Mouse (Mus musculus) G1E-ER4 (cell line): Measurements from ENCODE around the gene Olfr1218. TPM values are rescaled to one million over a fixed set of nuclear protein-coding genes. Genes with fewer than 3 reads are reported as not detected.

Experiments used
- GATA1 ChIP-seq: IDR thresholded peaks from one replicate; pipeline ENCODE4 v1.8.0; 2012; ENCODE audit warnings: low read length, inconsistent platforms
- polyA plus RNA-seq: library from polyadenylated mRNA; stranded (reverse); fragments of >175 nt; gene quantifications from 2 replicates; pipeline ENCODE4 v1.2.3, GENCODE M21; 2012

Olfr1218 gene
- polyA plus RNA-seq, result not detected in 2 replicates

DNA sequence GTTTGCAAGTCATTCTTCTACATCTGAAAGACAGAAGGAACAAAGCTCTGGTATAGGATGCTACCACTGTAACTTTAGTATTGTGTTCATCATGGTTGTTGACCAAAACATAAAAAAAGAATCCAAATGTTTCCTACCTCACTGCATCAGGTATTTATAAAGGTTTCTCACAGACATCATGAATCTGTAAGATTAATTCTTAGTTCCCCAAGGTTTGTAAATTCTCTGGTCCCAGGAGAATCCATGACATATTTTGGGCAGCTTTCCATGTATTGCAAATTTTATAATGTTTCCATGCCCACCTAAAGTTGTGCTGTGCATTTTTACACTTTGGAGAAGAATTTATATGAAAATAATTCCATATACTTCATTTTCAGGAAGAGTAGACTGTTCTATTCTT is at the start of gene Olfr1218:
Gene Olfr1218 (minus strand): TSS at position 101 of the 400 bp plus-strand sequence.
- TF ChIP-seq GATA1, result no peak

DNA sequence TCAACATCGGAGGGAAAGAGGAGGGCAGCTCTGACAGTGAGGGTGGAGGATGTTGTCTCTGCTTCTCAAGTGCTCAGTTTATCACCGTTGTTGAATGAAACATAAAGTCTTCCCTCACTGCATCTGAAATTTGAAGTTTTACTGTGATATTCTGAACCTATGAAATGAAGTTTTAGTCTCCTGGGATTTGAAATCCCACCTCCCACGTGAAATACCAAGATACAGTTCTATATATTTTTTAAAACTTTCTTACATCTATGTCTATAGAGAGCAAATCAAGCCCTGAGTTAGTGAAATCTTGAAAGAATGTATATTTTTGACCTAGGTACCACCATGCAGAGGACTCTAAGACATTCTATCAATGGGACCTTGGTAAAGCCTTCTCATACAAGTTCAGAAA is 45.7 kb upstream of the Olfr1218 start, which contains the start of gene Olfr1220:
Gene Olfr1220 (minus strand): TSS at position 101 of the 400 bp plus-strand sequence.
- TF ChIP-seq GATA1, result no peak

DNA sequence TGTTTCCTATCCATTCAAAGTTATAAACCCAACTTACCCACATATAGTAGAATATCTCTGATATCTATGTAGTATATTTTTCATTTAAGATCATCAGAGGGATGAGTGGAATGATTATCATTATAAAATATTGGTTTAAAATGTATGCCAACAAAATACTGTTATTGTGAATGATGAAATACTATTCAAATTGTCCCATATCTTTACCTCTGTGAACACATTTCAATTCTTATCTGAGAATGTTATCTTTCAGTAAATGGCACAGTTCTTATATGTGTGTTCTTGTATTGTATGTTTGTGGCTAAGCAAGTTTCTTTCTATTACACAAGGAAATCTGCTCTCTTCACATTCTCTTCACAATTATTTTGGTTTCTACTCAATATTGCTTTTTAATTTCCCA is 44.7 kb upstream of the Olfr1218 start:
- no peak for TF ChIP-seq GATA1

DNA sequence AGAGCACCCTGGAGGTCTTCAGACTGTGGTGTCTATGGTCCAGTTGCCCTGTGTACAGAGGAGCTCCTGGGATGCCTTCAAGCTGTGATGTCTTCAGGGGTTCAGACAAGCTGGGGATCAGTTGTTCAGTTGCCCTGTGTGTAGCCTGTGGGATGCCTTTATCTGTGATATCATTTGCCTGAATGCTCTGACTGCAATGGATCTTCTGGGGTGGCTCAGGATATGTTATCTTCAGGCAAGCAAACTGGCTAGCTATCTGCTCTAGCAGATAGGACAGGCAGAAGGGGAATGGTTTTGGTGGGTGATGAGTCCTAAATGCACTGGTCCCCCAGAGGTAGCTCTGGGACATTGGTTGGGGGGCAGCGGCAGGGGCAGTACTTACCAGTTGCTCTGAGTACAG is 32.9 kb upstream of the Olfr1218 start:
- TF ChIP-seq GATA1, result no peak

DNA sequence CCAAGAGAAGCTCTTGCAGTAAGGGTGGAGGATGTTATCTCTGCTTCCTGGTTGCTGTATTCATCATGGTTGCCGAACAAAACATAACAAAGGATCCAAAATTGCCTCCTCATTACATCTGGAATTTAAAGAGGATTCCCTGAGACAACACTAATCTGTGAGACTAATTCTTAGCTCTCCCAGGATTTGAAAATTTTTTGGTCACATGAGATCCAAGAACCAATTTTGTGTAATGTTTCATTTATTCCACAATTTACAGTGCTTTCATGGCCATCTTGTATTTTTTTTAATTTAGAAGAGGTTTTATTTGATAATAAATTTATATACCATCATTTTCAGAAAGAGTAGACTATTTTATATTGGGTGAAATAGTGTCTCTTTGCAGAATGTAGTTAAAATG is 22.4 kb upstream of the Olfr1218 start, which contains the start of gene Olfr1219:
Gene Olfr1219 (minus strand): TSS at position 101 of the 400 bp plus-strand sequence.
- TF ChIP-seq GATA1, result no peak

DNA sequence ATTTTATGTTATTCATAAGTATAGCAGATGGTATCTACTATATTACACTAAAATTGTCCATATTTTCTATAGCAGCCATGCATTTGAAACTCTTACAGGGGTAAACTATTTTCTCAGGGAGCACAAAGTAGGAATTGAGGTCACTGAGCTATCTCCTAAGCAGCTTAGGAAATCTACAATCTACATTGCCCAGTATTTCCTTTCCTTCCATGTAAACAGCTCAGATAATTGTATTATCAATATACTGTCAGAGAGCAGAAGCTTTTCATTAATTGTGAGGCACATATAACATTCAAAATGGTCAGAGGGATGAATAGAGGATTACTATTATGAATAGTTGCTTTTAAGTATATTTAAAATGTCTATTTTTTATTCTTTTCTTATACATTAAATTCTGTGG is 20.5 kb upstream of the Olfr1218 start:
- no peak for TF ChIP-seq GATA1

DNA sequence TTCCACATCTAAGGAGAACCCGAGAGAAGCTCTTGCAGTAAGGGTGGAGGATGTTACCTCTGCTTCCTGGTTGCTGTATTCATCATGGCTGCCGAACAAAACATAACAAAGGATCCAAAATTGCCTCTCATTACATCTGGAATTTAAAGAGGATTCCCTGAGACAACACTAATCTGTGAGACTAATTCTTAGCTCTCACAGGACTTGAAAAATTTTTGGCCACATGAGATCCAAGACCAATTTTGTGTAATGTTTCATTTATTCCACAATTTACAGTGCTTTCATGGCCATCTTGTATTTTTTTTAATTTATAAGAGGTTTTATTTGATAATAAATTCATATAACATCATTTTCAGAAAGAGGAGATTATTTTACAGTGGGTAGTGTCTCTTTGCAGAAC is 29.0 kb downstream of the Olfr1218 start, which contains the start of gene Olfr1217:
Gene Olfr1217 (minus strand): TSS at position 101 of the 400 bp plus-strand sequence.
- TF ChIP-seq GATA1, result no peak

DNA sequence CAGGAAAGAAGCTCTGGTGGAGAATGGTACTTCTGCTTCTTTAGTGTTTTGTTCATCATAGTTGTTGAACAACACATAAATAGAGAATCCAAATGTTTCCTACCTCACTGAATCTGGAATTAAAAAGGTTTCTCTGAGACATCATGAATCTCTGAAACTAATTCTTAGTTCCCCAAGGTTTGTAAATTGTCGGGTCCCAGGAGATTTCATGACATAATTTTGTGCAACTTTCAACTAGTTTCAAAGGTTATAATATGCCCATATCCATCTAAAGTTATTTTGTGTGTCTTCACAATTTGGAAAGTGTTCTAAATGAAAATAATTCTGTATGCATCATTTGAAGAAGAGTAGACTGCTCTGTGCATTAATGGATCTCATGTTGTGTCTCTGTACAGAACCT is 42.7 kb downstream of the Olfr1218 start, which contains the start of gene Olfr1216:
Gene Olfr1216 (minus strand): TSS at position 101 of the 400 bp plus-strand sequence.
- TF ChIP-seq GATA1, result no peak

DNA sequence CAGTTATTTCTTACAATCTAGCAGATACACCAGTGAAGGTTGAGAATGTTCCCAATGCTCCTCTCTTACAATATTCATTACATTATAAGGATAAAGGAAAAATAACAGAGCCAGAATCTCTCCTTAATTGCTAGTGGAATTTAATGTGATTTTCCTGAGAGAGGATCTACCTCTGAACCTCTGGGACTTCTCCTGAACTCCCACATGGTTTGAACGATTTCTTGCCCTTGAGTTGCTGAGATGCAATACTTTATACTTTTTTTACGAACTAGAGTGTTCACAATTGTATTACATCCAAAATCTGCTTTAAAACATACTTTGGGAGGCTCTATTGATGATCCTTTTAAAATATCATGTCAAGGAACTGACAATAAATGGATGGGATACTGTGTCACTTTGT is 54.1 kb downstream of the Olfr1218 start, which contains the start of gene Olfr1215:
Gene Olfr1215 (minus strand): TSS at position 101 of the 400 bp plus-strand sequence.
- no peak for TF ChIP-seq GATA1

Other genes starting within 250 kb of the Olfr1218 start
- not detected in 2 replicates for gene Olfr1202, start 246.7 kb downstream of the Olfr1218 start, polyA plus RNA-seq
- gene Olfr1205, start 231.4 kb downstream of the Olfr1218 start, polyA plus RNA-seq, result not detected in 2 replicates
- gene Olfr1204, start 211.9 kb downstream of the Olfr1218 start, polyA plus RNA-seq, result not detected in 2 replicates
- not detected in 2 replicates for gene Olfr1206, start 198.0 kb downstream of the Olfr1218 start, polyA plus RNA-seq
- gene Olfr1208, start 158.9 kb downstream of the Olfr1218 start, polyA plus RNA-seq, result not detected in 2 replicates
- gene Olfr1209, start 146.0 kb downstream of the Olfr1218 start, polyA plus RNA-seq, result not detected in 2 replicates
- gene Olfr1211, start 123.1 kb downstream of the Olfr1218 start, polyA plus RNA-seq, result not detected in 2 replicates
- gene Olfr1212, start 107.2 kb downstream of the Olfr1218 start, polyA plus RNA-seq, result not detected in 2 replicates
- not detected in 2 replicates for gene Gm13762, start 80.9 kb downstream of the Olfr1218 start, polyA plus RNA-seq
- gene Olfr1214, start 68.5 kb downstream of the Olfr1218 start, polyA plus RNA-seq, result not detected in 2 replicates
- gene Olfr1215, start 54.2 kb downstream of the Olfr1218 start, polyA plus RNA-seq, result not detected in 2 replicates
- gene Olfr1216, start 42.8 kb downstream of the Olfr1218 start, polyA plus RNA-seq, result not detected in 2 replicates
- not detected in 2 replicates for gene Olfr1217, start 29.1 kb downstream of the Olfr1218 start, polyA plus RNA-seq
- gene Olfr1219, start 22.3 kb upstream of the Olfr1218 start, polyA plus RNA-seq, result not detected in 2 replicates
- gene Olfr1220, start 45.6 kb upstream of the Olfr1218 start, polyA plus RNA-seq, result not detected in 2 replicates
- gene Olfr1221, start 56.1 kb upstream of the Olfr1218 start, polyA plus RNA-seq, result not detected in 2 replicates
- gene Olfr1222, start 71.9 kb upstream of the Olfr1218 start, polyA plus RNA-seq, result not detected in 2 replicates
- gene Olfr1223, start 90.4 kb upstream of the Olfr1218 start, polyA plus RNA-seq, result not detected in 2 replicates
- not detected in 2 replicates for gene Olfr1224-ps1, start 102.9 kb upstream of the Olfr1218 start, polyA plus RNA-seq
- gene Olfr1225, start 113.5 kb upstream of the Olfr1218 start, polyA plus RNA-seq, result not detected in 2 replicates
- not detected in 2 replicates for gene Olfr1226, start 138.9 kb upstream of the Olfr1218 start, polyA plus RNA-seq
- gene Olfr1228, start 192.9 kb upstream of the Olfr1218 start, polyA plus RNA-seq, result not detected in 2 replicates
- not detected in 2 replicates for gene Olfr1229, start 226.8 kb upstream of the Olfr1218 start, polyA plus RNA-seq
- not detected in 2 replicates for gene Olfr1230, start 236.1 kb upstream of the Olfr1218 start, polyA plus RNA-seq
- gene Olfr1231, start 245.9 kb upstream of the Olfr1218 start, polyA plus RNA-seq, result not detected in 2 replicates